Mouse (Mus musculus) MEL (cell line): ENCODE measurements around the gene Relb. TPM values are rescaled to one million over a fixed set of nuclear protein-coding genes. Genes with fewer than 3 reads are reported as not detected.

Experiments
- DNase-seq: peaks from one replicate; pipeline ENCODE4 v3.0.0; 2011; ENCODE audit warnings: low read depth, low spot score
- H3K27ac ChIP-seq: 2 replicates; pipeline ENCODE4 v1.5.1; 2012; ENCODE audit warnings: low read depth, mild to moderate bottlenecking, control low read depth, low read length, moderate library complexity; ENCODE audit not compliant: control insufficient read depth
- H3K27me3 ChIP-seq, 2 experiments: fragments of 150-350 bp in 1 of 2; sonication (generic) in 1 of 2; 2 replicates each; pipeline ENCODE4 v1.6.1; 2012; ENCODE audit warnings: low read length in 2 of 2, mild to moderate bottlenecking in 2 of 2, improper control_type of control experiment in 1 of 2, moderate library complexity in 1 of 2; ENCODE audit not compliant: insufficient read depth in 2 of 2, control insufficient read depth in 1 of 2
- H3K36me3 ChIP-seq, 2 experiments: 2 replicates each; pipeline ENCODE4 v1.6.1; 2012 to 2014; ENCODE audit warnings: low read length in 2 of 2, improper control_type of control experiment in 1 of 2, inconsistent platforms in 1 of 2, mild to moderate bottlenecking in 1 of 2; ENCODE audit not compliant: insufficient read depth in 2 of 2, control insufficient read depth in 1 of 2
- H3K4me1 ChIP-seq, 2 experiments: fragments of 150-350 bp in 1 of 2; sonication (generic) in 1 of 2; 2 replicates each; pipeline ENCODE4 v1.6.1; 2012; ENCODE audit warnings: low read length in 2 of 2, improper control_type of control experiment in 1 of 2, mild to moderate bottlenecking in 1 of 2; ENCODE audit not compliant: insufficient read depth in 2 of 2, control insufficient read depth in 1 of 2
- H3K4me3 ChIP-seq, 2 experiments: fragments of 150-350 bp in 1 of 2; sonication (generic) in 1 of 2; 2 replicates each; pipeline ENCODE4 v1.5.1; 2012; ENCODE audit warnings: low read depth in 2 of 2, low read length in 2 of 2, mild to moderate bottlenecking in 2 of 2, moderate library complexity in 2 of 2, control low read depth in 1 of 2, improper control_type of control experiment in 1 of 2; ENCODE audit not compliant: control insufficient read depth in 1 of 2, insufficient read depth in 1 of 2
- H3K79me2 ChIP-seq: 2 replicates; pipeline ENCODE4 v1.6.1; 2012; ENCODE audit warnings: mild to moderate bottlenecking, low read length, moderate library complexity; ENCODE audit not compliant: control insufficient read depth, poor library complexity, insufficient read depth
- H3K9ac ChIP-seq: 2 replicates; pipeline ENCODE4 v1.6.1; 2012; ENCODE audit warnings: low read depth, mild to moderate bottlenecking, control low read depth, low read length, moderate library complexity; ENCODE audit not compliant: control insufficient read depth, poor library complexity, severe bottlenecking
- H3K9me3 ChIP-seq: fragments of 150-350 bp; sonication (generic); replicated peaks from 2 replicates; pipeline ENCODE4 v1.6.1; 2012; ENCODE audit warnings: mild to moderate bottlenecking, low read length, improper control_type of control experiment, moderate library complexity; ENCODE audit not compliant: insufficient read depth
- BHLHE40 ChIP-seq: IDR thresholded peaks from 2 replicates; pipeline ENCODE4 v1.6.1; 2012; ENCODE audit warnings: low read depth, mild to moderate bottlenecking, inconsistent platforms, low read length, improper control_type of control experiment, borderline replicate concordance
- CTCF ChIP-seq, 3 experiments: IDR thresholded peaks in 2 of 3; conservative IDR thresholded peaks in 1 of 3; 2 replicates each; pipeline ENCODE4 v1.5.1; 2011 to 2012; ENCODE audit warnings: low read length in 3 of 3, low read depth in 2 of 3, mild to moderate bottlenecking in 2 of 3, improper control_type of control experiment in 1 of 3, inconsistent platforms in 1 of 3, mixed read lengths in 1 of 3, moderate library complexity in 1 of 3; ENCODE audit not compliant: control insufficient read depth in 1 of 3, insufficient read depth in 1 of 3, poor library complexity in 1 of 3, severe bottlenecking in 1 of 3
- EP300 ChIP-seq, 2 experiments: IDR thresholded peaks; 2 replicates each; pipeline ENCODE4 v1.6.1; 2011; ENCODE audit warnings: improper control_type of control experiment in 2 of 2, low read length in 2 of 2, low read depth in 1 of 2, mild to moderate bottlenecking in 1 of 2
- GABPA ChIP-seq: IDR thresholded peaks from 2 replicates; pipeline ENCODE4 v1.6.1; 2012; ENCODE audit warnings: low read depth, mild to moderate bottlenecking, inconsistent platforms, low read length, improper control_type of control experiment, moderate library complexity
- GATA1 ChIP-seq: IDR thresholded peaks from 2 replicates; pipeline ENCODE4 v1.6.1; 2011; ENCODE audit warnings: low read depth, low read length, improper control_type of control experiment
- KAT2A ChIP-seq: conservative IDR thresholded peaks from 2 replicates; pipeline ENCODE4 v1.6.1; 2012; ENCODE audit warnings: low read depth, low read length, improper control_type of control experiment, inconsistent platforms
- MAX ChIP-seq: IDR thresholded peaks from 2 replicates; pipeline ENCODE4 v1.6.1; 2011; ENCODE audit warnings: low read length, improper control_type of control experiment
- MAZ ChIP-seq: IDR thresholded peaks from 2 replicates; pipeline ENCODE4 v1.6.1; 2012; ENCODE audit warnings: low read depth, mild to moderate bottlenecking, inconsistent platforms, low read length, improper control_type of control experiment
- MYB ChIP-seq: IDR thresholded peaks from 2 replicates; pipeline ENCODE4 v1.6.1; 2011; ENCODE audit warnings: mild to moderate bottlenecking, low read depth, low read length, improper control_type of control experiment
- NRF1 ChIP-seq: IDR thresholded peaks from 2 replicates; pipeline ENCODE4 v1.6.1; 2014; ENCODE audit warnings: low read depth, mild to moderate bottlenecking, inconsistent platforms, low read length, improper control_type of control experiment, moderate library complexity; ENCODE audit not compliant: poor library complexity, insufficient read depth, severe bottlenecking
- TBP ChIP-seq: IDR thresholded peaks from 2 replicates; pipeline ENCODE4 v1.8.0; 2011; ENCODE audit warnings: low read depth, low read length, improper control_type of control experiment
- TCF12 ChIP-seq: IDR thresholded peaks from 2 replicates; pipeline ENCODE4 v1.6.1; 2014; ENCODE audit warnings: low read depth, mild to moderate bottlenecking, inconsistent platforms, low read length, improper control_type of control experiment, moderate library complexity
- USF2 ChIP-seq, 2 experiments: IDR thresholded peaks; 2 replicates each; pipeline ENCODE4 v1.6.1; 2011 to 2012; ENCODE audit warnings: improper control_type of control experiment in 2 of 2, low read length in 2 of 2, borderline replicate concordance in 1 of 2, inconsistent platforms in 1 of 2, low read depth in 1 of 2, mild to moderate bottlenecking in 1 of 2; ENCODE audit not compliant: insufficient read depth in 1 of 2
- polyA plus RNA-seq, 2 experiments: library from polyadenylated mRNA; stranded (reverse) in 1 of 2; unstranded in 1 of 2; fragments of >175 nt in 1 of 2; fragments of >200 nt in 1 of 2; gene quantifications; 2 replicates each; pipeline versions ENCODE4 v1.2.1 to v1.2.4; 2012; ENCODE audit warnings: low replicate concordance in 2 of 2, low read depth in 1 of 2; ENCODE audit not compliant: insufficient read length in 2 of 2, insufficient read depth in 1 of 2, missing spikeins in 1 of 2
- total RNA-seq: library from RNA; depleted of rRNA; stranded (reverse); fragments of 300-350 nt; gene quantifications from 2 replicates; pipeline ENCODE4 v1.2.3, GENCODE M21; 2012

The Relb gene
- total and polyA plus RNA-seq, 3 experiments: 6.2 to 7.7 TPM; not detected in 1

- Histone ChIP-seq H3K27ac (no peak overlapping the region), H3K9me3 (no peaks in the 10 kb centered on the region), H3K4me3 (no peak overlapping the region), H3K36me3 (no peaks in the 10 kb centered on the region), H3K9ac (no peak overlapping the region), H3K79me2 (no peaks in the 10 kb centered on the region), H3K4me1 (no peaks in the 10 kb centered on the region), H3K27me3 (no peaks in the 10 kb centered on the region)
- no peak for TF ChIP-seq KAT2A
- TF ChIP-seq USF2 (IDR thresholded peaks at IDR 0.05; ENCODE audit: borderline replicate concordance in 1 of 2, insufficient read depth in 1 of 2, low read depth in 1 of 2, low read length in 2 of 2): no peak
- no peak for TF ChIP-seq MAX
- no peak for TF ChIP-seq EP300 (IDR thresholded peaks at IDR 0.05; ENCODE audit: low read depth in 1 of 2, low read length in 2 of 2)
- peak; percentile 35 to 46 (median 37) for TF ChIP-seq CTCF (IDR thresholded peaks at IDR 0.05 in 2 of 3, conservative IDR thresholded peaks at IDR 0.05 in 1 of 3; ENCODE audit: control insufficient read depth in 1 of 3, insufficient read depth in 1 of 3, low read depth in 2 of 3, low read length in 3 of 3, poor library complexity in 1 of 3, severe bottlenecking in 1 of 3)
- no peak for DNase-seq
Observed at GRCm38 (mm10) chr7:19610969-19611368, 18.3 kb downstream of the Relb start.

- Histone ChIP-seq H3K4me1 (no peaks in the 10 kb centered on the region), H3K36me3 (no peaks in the 10 kb centered on the region), H3K9me3 (no peaks in the 10 kb centered on the region), H3K27me3 (no peaks in the 10 kb centered on the region), H3K27ac (no peak overlapping the region), H3K79me2 (no peaks in the 10 kb centered on the region), H3K4me3 (no peak overlapping the region), H3K9ac (no peak overlapping the region)
- TF ChIP-seq MAZ: no peak
- TF ChIP-seq GATA1: no peak
- TF ChIP-seq EP300 (IDR thresholded peaks at IDR 0.05; ENCODE audit: low read depth in 1 of 2, low read length in 2 of 2): no peak
- TF ChIP-seq TBP: no peak
- TF ChIP-seq CTCF (IDR thresholded peaks at IDR 0.05 in 2 of 3, conservative IDR thresholded peaks at IDR 0.05 in 1 of 3; ENCODE audit: control insufficient read depth in 1 of 3, insufficient read depth in 1 of 3, low read depth in 2 of 3, low read length in 3 of 3, poor library complexity in 1 of 3, severe bottlenecking in 1 of 3): 0 out of 6 replicates have a peak, but pooled peaks of 1 of the 3 experiments have one; percentile 7
- no peak for TF ChIP-seq TCF12
- DNase-seq: no peak
Observed at GRCm38 (mm10) chr7:19609641-19610332, 19.5 kb downstream of the Relb start.

GRCm38 (mm10) chr7:19607291-19607690, 21.9 kb downstream of the Relb start:
- no peak for DNase-seq
- Histone ChIP-seq H3K27ac (no peak overlapping the region), H3K27me3 (no peaks in the 10 kb centered on the region), H3K4me3 (no peak overlapping the region), H3K9ac (no peak overlapping the region), H3K9me3 (no peaks in the 10 kb centered on the region), H3K4me1 (peaks cover 2 to 11% of the 10 kb centered on the region in 2 experiments; a peak in 1 of 4 replicates), H3K79me2 (peaks cover 19% of the 10 kb centered on the region), H3K36me3 (peaks cover 0 to 12% of the 10 kb centered on the region in 2 experiments; a peak in 3 of 4 replicates)
- TF ChIP-seq MYB: no peak
- TF ChIP-seq BHLHE40: no peak
- TF ChIP-seq GABPA: no peak
- no peak for TF ChIP-seq MAX
- TF ChIP-seq CTCF (IDR thresholded peaks at IDR 0.05 in 2 of 3, conservative IDR thresholded peaks at IDR 0.05 in 1 of 3; ENCODE audit: control insufficient read depth in 1 of 3, insufficient read depth in 1 of 3, low read depth in 2 of 3, low read length in 3 of 3, poor library complexity in 1 of 3, severe bottlenecking in 1 of 3): peak in 1 of 3 experiments; percentile 22; a peak in 1 of 6 replicates
- no peak for TF ChIP-seq EP300 (IDR thresholded peaks at IDR 0.05; ENCODE audit: low read depth in 1 of 2, low read length in 2 of 2)
- no peak for TF ChIP-seq NRF1
